Mouse (Mus musculus) heart, postnatal 0 days (tissue): ENCODE measurements around the gene Fbxo44.

ENCODE experiments used
- CTCF ChIP-seq: IDR thresholded peaks from 2 replicates; pipeline ENCODE4 v1.5.1; 2016; ENCODE audit warnings: antibody characterized with exemption, control low read depth, low read depth
- EP300 ChIP-seq: IDR thresholded peaks from 2 replicates; pipeline ENCODE4 v1.6.1; 2016; ENCODE audit warnings: antibody characterized with exemption, low read depth

DNA sequence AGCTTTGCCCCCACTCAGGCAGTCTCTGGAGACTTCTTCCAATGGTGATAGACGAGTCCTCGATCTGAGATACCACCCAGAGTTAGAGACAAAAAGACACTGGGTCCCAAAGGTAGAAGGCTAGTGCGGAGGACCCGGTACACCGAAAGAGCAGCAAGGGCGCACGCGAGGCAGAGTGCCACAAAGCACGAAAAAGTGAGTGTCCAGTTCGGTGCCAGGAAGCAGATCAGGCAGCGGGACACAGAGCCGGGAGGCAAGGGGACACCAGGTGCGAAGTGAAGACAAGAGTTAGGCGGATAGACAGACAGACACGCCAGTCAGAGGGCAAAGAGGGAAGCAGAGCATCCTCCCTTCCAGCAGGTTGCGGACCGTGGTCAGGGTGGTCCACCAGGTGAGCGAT lies 30.1 kb downstream of the Fbxo44 start, which contains the start of gene Mad2l2:
- no peak for TF ChIP-seq CTCF
- TF ChIP-seq EP300: no peak
